Mouse (Mus musculus) left cerebral cortex, postnatal 14 days (tissue): ENCODE results near the gene Mustn1. TPM values are rescaled to one million over a fixed set of nuclear protein-coding genes. Genes with fewer than 3 reads are reported as not detected.
A peak's percentile ranks its signal among the peaks of the same experiment; 100 is the strongest.

Experiments
- DNase-seq, 2 experiments: peaks; one replicate each; pipeline ENCODE4 v3.0.0; 2021 to 2022; ENCODE audit warnings: low spot score in 2 of 2, mixed read lengths in 1 of 2
- intact Hi-C: fragments of 180-260 bp; cut with DNase I; formaldehyde crosslinking; loops from one replicate; pipeline ENCODE4 v1.15.1; 2025
- long read RNA-seq, 2 experiments: library from polyadenylated mRNA; stranded (forward); transcript quantifications; one replicate each; pipeline ENCODE4 v2.0.0; 2021
- total RNA-seq, 2 experiments: library from RNA; stranded (reverse); gene quantifications; 2 replicates each; pipeline ENCODE4 v1.2.3; 2021

Gene Mustn1
- 1 to 10 TPM; 3.9 to 5.1 TPM for total RNA-seq
- long read RNA-seq, experiment 1, partial matches to known transcripts: 0 of 2 reads
- long read RNA-seq, experiment 1, other reads (novel, unspliced or antisense): 0 of 2 reads
- long read RNA-seq, experiment 2, partial matches to known transcripts: 0 of 4 reads
- long read RNA-seq, experiment 2, other reads (novel, unspliced or antisense): 1 of 4 reads

DNA sequence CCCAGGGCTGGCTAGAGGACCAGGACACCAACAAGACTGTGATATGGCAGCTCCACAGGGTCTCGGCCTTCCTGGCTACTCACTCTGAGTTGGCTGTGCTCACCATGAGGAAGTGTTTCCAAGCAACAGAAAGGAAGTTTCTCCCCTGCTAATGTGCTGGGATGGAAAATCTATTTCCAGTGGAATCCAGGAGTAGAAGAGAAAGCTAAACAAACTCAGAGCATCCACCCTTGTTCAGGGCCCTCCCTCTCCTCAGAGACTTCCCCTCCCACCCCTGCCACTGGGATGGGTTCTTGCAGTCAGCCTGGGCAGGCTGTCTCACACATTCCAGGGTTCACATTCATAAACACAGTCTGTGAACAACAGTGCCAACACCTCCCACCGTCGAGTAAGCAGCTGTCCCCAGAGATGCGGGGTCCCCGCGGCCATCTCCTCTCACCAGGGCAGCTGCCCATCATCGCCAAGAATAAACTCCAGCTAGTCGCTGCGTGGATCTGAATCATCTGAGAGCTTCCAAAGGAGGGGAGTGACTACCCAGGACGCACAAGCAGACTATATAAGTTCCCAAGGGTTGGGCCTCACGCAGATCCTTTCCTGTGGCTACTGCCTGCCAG lies at the start of gene Mustn1:
Mustn1 (plus strand) TSS at position 243 of the 614 bp plus-strand sequence.
- DNase-seq: peak; percentile 35 to 58
- intact Hi-C loops: no loop called here

DNA sequence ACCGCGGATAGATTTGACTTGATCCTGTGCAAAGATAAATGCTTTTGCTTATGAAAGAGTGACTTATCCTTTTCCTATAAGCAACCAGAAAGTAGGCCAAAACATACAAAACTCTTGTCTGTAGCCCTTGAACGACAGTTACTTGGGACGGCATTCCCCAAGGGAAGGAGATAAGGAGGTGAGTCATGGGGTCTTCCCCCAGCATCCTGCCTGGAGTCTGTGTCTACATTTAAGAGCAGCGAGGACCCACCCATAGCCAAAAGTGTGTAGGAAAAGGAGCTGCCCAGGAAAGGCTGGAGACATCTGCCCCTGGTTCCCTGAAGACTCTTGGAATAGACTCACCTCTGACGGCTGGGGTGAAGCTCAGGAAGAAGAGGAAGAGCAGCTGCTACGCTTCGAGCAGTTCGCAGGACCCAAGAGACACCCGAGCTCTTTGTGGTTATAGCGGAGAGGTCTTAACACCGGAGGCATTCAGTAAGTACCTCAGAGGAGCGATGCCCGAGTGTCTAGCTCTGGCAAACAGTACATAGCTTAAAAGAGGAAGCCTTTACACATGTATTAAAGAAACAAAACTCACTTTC lies 41.5 kb upstream of the Mustn1 start:
- DNase-seq: no peak

DNA sequence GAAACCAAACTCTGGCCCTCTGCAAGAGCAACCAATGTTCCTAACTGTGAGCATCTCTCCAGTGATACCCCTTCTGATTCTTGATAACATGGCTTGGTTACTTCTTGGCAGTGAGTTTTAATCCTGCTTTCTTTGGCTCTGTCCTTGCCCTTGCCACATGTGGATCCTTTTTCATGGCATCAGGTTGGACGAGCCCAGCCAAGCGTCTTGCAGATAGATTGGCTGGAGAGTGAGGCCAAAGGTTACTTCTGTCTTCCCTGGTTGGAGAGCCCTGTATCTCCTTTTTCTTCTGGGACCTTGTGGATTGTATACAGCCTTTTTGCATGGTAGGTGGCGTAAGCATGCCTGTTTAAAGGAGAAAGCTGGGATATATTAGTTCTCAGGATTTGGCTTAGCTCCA lies 35.3 kb upstream of the Mustn1 start:
- intact Hi-C loops: no loop called here
- DNase-seq: no peak

More for the DNA sequence above, 41.5 kb upstream of the Mustn1 start:
- intact Hi-C loops: no loop called here

DNA sequence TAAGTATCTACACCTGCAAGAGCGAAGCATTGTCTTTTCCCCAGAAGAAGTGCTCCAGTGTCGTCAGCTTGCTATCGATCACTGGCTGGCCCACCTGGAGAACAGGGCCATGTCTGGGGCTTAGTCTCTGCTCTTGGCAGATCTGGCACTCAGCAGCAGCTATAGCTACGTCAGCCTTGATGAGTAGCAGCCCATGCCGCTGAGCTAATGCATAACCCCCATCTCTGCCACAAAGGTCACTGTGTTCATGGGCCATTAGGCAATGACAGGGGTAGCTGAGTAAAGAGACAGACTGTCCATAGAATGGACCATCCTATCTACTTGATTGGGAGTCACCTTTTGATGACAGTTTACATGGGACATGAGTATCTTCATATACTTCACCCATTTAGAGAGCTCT lies 28.5 kb upstream of the Mustn1 start:
- no peak for DNase-seq
- intact Hi-C loops: no loop called here

DNA sequence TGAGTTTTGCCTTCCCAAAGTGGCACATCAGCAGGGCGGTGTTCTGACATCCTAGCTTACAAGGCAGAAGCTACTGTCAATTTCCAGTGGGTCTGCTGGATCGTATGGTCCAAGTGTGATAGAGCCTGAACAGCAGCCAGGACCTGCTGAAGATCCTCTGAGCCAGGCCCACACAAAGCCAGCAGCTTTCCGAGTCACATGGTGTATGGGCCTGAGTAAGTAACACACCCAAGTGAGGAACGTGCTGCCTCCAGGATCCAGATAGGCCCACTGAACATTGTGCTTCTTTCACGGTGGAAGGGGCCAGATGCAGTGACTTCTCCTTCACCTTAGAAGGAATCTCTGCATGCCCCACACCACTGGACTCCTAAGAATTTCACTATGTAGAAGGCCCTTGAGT lies 26.7 kb upstream of the Mustn1 start:
- DNase-seq: no peak
- intact Hi-C loops: no loop called here

DNA sequence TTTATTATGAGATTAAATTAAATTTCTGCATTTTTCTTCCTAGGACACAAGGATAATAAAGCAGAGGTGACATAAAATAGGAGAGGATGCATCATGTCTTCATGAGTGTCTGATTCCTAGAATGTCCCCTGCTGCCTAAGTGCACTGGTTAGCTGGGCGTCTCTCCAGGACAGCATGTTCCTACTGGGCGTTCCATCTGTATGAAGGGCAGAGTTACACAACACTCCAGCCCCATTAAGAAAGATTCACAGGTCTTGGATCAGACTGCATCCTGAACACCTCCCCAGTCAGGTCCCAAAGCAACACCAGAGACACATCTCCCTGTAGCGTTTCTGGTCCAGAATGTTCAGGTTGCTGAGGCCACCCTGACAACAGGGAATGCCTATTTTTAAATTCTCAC lies 23.7 kb upstream of the Mustn1 start:
- DNase-seq: no peak
- intact Hi-C loops: no loop called here

DNA sequence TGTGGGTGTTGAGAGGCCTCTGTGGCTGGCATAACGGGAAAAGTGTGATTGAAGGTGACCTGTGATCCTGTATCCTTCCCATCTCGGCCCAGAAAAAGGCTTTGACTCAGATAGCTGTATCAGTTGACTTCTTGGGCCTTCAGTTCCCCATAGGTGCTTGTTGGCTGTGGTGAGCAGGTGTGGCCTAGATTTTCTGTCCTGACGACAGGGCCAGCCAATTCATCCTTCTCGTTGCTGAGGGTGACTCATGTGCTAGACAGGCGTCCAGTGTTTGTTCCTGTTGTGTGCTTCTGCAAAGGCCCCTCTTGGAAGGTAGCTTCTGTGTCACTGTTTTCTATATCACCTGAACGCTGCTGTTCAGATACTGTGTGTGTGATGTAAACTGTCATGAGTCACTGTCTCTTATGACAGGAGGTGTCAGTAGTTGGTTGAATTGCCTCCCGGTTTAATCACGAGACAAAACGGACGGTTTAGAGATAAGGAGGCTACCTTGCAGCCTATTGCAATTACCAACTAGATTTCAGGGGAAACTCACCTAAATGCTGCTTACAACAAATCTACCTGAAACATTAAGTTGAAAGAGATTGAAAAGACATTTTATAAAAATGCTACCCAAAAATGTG lies 22.0 kb upstream of the Mustn1 start:
- no peak for DNase-seq
- intact Hi-C loops: no loop called here

DNA sequence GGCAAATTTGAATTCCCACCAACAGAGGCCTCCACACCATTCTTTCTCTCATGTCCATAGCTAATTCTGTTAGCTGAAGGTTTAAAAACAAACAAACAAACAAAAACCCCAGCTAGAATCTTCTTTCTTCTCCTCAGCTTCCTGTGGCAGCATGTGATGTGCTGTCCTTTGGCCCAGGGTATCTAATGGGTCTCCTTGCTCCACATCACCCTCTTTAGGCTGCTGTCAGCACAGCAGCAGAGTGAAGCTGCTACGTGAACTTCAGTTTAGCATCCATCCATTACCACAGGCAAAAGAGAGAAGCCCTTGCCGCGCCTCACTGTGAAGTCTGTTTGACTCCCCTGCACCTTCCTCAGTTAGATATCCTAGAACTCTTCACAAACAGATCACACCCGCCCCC lies 21.0 kb upstream of the Mustn1 start:
- intact Hi-C loops: no loop called here

DNA sequence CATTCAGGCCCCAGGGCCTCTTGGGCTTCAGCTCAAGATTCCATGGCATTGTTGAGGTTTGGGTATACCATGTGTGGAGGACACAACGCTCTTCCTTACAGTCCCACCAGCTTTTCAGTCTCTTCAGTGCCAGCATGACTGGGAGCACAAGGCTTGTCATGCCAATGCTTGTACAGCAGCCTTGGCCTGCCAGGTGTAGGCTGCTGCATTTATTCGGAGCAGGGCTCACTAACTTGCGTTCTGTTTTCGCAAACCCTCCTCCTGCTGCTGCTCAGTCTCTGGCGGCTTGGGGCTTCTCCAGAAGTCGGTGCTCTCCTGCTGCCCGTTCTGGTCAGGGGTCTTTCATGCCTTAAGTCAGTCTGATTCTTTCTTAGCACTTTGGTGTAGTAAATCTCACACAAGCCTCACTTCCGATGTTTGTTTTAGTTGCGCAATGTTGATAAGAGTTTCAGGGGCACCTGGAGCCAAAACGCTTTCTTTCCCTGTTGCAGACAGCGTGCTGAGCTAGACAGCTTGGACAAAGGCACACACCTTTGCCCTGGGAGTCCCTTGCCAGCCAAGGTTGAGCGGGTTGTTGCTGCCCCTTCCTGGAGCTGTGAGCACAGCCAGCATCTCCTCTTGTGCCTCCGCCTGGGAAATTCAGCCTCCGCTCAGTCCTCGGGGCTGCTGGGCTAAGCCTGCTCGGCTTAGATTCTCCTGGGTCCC lies 17.4 kb upstream of the Mustn1 start:
- DNase-seq: no peak
- intact Hi-C loops: no loop called here

More for the DNA sequence above, 21.0 kb upstream of the Mustn1 start:
- no peak for DNase-seq

DNA sequence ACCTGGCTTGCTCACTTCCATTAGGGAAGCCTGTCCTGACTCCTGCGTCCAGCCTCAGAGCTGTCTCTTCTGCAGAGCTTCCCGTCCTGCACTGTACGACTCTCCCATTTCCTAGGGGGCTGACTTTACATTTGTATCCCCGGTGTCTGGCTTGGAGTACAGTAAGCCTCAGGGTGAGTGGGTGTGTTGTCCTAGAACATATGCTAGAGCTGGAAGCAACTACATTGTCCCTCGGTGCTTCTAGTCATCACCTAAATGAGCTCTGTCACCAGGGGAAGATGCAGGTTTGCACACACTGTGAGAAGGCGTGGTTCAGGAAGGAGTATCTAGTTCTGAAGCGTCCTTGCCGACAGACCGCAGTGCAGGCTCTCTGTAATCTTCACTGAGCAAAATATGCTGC lies 16.6 kb upstream of the Mustn1 start:
- DNase-seq: no peak
- intact Hi-C loops: no loop called here

DNA sequence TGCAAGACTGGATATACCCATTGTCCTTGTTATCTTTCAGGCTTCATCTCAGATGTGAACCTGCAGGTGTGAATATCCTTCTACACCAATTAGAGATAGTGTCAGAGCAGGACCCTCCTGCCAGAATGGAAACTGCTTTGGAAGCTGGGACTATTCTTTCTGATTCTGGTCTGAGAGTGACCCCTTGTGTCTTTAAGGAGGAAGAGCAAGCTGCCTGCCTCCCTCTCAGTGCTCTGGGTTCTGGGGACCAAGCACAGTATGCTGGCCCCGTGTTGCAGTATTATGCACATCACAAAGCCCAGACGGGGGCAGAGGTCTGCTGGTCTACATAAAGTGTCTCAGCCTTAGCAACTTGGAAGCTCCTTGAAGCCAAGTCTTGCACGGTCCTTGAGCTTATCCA lies 13.7 kb upstream of the Mustn1 start:
- no peak for DNase-seq
- intact Hi-C loops: loop anchor here (5.0 kb wide), 3 partner anchors 38 to 273 kb away; partner anchors contain the start of genes Itih1 and Tmem110

DNA sequence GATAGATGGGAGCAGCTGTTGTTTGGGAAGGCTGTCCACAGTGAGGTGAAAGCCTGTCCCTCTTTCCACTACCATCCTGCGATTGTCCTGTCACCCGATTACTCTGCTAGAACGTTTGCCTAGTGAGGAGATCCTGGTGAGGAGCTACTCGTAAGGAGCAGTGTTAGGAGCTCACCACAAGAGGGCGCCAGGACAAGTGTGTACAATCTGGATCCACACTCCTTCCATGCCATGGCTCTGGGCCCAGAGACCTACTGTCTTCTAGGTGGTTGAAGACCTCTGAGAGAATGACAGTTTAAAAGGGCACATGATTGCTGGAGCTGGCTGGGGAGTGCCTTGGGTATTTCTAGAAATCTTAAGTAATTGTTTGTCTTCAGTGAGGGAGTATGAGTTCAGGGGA lies 12.0 kb upstream of the Mustn1 start:
- intact Hi-C loops: loop anchor here (5.0 kb wide), 3 partner anchors 40 to 275 kb away; partner anchors contain the start of genes Itih1 and Tmem110
- DNase-seq: peak; percentile 79 to 84

DNA sequence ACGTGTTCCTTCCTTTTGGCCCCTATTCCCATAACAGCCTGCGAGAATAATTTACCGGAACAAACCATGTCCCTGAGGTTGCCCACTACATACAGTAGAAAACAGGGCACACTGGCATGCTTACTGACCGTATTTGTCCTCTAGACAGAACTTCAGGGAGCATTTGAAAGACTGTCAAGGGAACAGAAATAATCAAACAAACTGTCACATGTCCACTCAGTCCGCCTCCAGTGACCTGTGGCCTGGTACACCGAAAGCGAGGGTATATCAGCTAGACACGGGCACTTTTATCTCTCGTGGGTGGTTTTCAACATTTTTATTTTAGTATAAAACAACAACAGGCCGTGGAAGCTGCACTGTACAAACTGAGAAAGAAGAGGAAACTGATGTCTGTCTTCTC lies 10.2 kb upstream of the Mustn1 start:
- intact Hi-C loops: loop anchor here (5.0 kb wide), 3 partner anchors 42 to 277 kb away; partner anchors contain the start of genes Itih1 and Tmem110
- no peak for DNase-seq

DNA sequence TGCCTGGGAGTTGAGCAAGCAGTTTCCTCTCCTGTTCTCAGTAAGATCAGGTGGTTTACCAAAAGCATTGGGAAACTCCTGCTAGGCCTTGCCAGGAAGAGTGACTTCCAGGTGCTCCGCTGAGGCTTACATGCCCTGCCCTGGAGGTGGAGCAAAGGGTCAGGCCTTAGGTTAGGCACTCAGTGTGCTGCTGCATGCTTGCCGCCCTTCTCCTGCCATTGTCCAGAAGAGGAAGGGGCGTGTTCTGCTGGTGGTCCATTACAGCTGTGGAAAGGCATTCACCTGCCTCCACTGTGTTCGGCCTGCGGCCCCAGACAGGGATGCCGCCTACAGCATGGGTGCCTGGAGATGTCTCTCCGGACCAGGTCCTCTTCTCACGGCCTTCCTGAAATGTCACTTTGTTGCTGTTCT lies 9.6 kb upstream of the Mustn1 start:
- intact Hi-C loops: loop anchor here (5.0 kb wide), 3 partner anchors 42 to 277 kb away; partner anchors contain the start of genes Itih1 and Tmem110

DNA sequence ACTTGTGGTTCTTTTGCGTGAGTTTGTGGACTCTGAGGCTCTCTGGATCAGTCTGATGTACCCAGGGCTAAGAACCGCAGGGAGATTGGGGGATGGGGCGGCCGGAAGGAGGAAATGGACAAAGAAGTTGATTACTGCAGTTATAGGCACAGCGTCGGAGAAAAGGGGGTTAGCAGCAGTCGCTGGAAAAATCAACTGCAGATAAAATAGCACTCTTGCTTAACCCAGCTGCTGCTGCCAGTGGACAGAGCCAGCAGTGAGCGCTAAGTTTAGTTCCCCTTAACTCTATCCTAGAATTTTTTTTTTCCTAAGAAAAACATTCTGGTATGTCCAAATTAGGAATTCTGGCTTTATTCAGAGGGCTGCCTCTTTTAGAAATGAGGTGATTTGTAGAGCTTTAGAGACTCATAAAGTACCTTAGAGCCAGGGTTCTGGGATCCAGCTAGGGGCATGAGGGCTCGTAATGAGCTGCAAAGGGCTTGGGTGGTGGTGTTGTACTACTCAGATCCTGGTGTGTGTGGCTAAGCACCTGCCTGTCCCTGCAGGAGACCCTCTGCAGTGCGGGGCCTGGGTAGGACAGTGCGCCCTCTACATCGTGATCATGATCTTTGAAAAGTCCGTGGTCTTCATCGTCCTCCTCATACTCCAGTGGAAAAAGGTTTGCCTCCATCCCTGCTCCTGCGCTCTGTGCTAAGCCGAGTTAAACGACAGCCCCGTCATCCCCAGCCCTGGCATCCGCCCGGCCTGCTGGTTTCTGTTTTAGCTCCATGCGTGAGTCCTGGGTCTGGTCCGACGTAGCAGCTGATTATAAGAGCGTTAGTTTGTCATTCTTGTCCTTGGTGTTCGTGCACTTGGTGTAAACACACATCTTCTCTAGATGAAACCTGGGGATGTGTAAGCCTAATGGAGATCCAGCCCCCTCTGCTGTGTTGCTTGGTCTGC lies 8.5 kb upstream of the Mustn1 start:
- intact Hi-C loops: no loop called here
- peak in 1 of 2 experiments; percentile 58 for DNase-seq

More for the DNA sequence above, 9.6 kb upstream of the Mustn1 start:
- DNase-seq: no peak

DNA sequence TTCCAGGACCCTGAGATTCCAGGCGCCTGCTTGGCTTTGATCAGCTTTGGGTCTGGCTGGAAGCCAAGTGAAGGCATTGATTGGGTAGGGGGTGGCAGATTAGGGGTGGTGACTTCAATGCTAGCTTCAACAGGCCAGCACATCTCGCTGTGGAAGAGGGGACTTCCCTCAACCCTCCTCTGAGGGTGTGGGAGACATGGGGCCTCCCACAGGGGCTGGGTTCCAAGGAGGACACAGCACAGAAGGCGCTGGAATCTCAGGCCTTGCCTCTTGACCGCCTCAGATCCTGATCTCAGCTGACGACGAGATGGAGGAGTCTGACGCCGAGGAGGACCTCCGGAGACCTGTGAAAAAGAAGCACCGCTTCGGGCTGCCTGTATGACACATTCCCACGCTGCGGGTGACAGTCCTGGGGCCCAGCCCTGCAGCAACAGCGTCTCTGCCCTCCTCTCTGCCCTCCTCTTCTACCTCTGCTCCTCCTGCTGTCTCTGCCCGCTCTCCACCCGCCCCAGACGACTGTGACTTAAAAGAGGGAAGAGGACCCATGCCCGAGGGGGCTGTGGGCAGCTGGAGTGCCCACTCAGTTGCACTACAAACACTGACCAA lies 4.8 kb upstream of the Mustn1 start:
- intact Hi-C loops: no loop called here
- DNase-seq: no peak

DNA sequence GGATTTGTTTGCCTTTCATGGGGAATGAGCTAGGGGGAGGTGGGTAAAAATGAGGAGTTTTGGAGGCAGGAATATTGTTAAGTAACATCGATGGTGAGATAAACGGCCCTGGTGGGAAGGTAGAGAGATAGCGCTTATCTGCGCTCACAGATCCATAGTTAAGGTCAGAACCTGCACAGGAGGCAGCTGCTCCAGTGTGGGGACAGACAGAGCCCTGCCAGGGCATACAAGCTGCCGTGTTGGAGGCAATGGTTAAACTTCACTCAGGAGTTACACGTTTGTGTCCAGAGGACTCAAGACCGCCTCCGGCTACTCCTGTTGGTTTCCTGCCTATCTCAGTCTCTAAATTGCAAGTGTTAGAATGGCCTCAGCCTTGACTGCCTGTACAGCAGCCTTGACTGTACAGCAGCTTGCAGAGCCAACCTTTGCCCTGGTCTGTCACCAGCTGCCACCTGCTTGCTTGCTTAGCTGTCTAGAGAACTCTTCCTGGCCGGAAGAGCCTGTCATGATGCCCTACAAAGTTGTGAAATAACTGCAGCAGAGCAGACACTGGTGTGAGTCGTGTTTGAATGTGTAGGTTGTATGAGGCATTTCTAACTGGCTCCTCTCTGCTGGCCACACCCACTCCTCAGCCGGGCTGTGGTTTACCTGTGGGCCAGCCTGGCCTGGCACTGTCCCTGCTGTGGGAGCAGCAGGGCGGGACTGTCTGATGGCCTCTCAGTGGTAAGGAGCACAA lies 3.7 kb upstream of the Mustn1 start:
- intact Hi-C loops: no loop called here
- no peak for DNase-seq

DNA sequence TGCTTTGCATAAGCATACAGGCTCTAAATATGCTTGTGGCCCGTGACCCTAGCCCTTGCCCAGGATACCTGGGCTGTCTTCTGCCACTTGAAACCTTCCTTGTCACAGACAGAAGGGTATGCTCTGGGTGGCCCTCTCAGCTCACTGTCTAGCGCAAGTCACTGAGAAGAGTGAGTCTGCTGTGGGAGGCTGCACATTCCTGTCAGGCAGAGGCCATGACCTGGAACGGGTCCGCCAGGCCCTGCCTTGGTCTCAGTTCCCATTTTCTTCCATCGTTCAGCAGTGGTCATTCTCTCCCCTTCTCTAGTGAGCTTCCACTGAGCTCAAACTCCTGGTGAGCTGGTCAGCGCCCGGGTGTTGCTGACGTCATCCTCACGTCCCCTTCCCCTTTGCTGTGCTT lies 3.0 kb upstream of the Mustn1 start:
- intact Hi-C loops: no loop called here
- DNase-seq: no peak
